Mouse (Mus musculus) embryonic fibroblast, embryonic 13.5 days (primary cell): ENCODE measurements around the gene Mtmr1.

Experiments used
- CTCF ChIP-seq: IDR thresholded peaks from 2 replicates; pipeline ENCODE4 v1.5.1; 2011; ENCODE audit warnings: mild to moderate bottlenecking, control low read depth, low read length, moderate library complexity, borderline replicate concordance; ENCODE audit not compliant: insufficient read depth
- POLR2A ChIP-seq: IDR thresholded peaks from 2 replicates; pipeline ENCODE4 v1.6.1; 2011; ENCODE audit warnings: low read depth, mild to moderate bottlenecking, control low read depth, low read length, moderate library complexity

- TF ChIP-seq CTCF (no peak), POLR2A (no peak)
Measured at GRCm38 (mm10) chrX:71442916-71443315, 78.4 kb downstream of the Mtmr1 start.
